Mouse (Mus musculus): ENCODE results near the gene Nr6a1. TPM values are rescaled to one million over a fixed set of nuclear protein-coding genes. Genes with fewer than 3 reads are reported as not detected.

The Nr6a1 gene
- polyA plus RNA-seq, 1 experiment from 2014 or later: 4.0 TPM

DNA sequence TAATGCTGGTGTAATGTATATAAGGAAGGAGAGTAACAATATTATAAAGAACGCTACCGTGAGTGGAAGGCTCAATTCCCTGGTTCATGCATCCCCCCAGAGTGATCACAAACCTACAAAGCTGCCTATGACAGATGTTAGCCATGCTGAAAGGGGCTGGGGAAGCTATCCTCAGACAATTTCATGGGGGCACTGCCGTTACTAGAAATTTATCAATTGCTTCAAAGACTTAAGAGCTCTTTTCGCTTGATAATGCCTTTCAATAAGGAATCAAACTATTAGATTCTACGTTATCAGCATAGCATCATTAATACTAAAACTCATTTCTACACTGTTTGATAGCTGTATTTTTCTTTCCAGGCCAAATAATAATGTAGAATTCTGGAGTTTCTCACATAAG, 144.1 kb downstream of the Nr6a1 start:
- Histone ChIP-seq H3K27ac (no peak overlapping the region), H3K4me3 (replicated peaks; ENCODE audit: low read length) (no peak overlapping the region), H3K9me3 (ENCODE audit: control insufficient read depth, low read length) (no peaks in the 10 kb centered on the region), H3K36me3 (replicated peaks; ENCODE audit: control insufficient read depth, insufficient read depth) (no peaks in the 10 kb centered on the region), H3K4me2 (replicated peaks) (no peak overlapping the region), H3K4me1 (replicated peaks; ENCODE audit: control insufficient read depth, insufficient read depth, low read length) (peaks cover 15% of the 10 kb centered on the region), H3K9ac (no peak overlapping the region), H3K27me3 (ENCODE audit: control insufficient read depth, insufficient read depth, low read length) (no peaks in the 10 kb centered on the region)
- WGBS: 21% methylated on average over 5 of the region's 5 CpGs
- DNase-seq (ENCODE audit: low spot score) (no peak), ATAC-seq (ENCODE audit: low FRiP score) (no peak)

DNA sequence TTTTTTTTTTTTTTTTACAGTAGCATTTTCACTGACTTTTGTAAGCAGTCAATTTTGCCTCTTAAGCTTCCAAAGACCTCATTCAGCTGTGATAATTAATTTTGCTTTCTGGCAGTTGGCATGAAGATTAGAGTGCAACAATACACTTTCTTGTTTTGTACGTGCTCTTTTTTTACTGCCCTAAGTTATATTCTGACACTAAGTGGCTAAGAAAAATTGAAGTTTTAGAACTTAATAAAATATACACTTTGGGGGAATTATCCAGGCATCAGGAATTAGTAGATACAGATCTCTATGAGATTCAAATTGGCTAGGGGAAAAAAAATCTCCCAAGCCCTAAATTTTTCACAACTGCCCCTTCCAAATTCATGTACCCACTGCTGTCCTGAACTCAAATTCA, 144.8 kb downstream of the Nr6a1 start:
- no peak overlapping the region for H3K9ac ChIP-seq
- H3K4me1 ChIP-seq (replicated peaks; ENCODE audit: control insufficient read depth, insufficient read depth, low read length): peaks cover 15% of the 10 kb centered on the region
- H3K27me3 ChIP-seq (ENCODE audit: control insufficient read depth, insufficient read depth, low read length): no peaks in the 10 kb centered on the region
- no peak overlapping the region for H3K27ac ChIP-seq
- DNase-seq (ENCODE audit: low spot score): no peak
- 9% methylated on average over 1 of the region's 1 CpGs for WGBS
- no peaks in the 10 kb centered on the region for H3K9me3 ChIP-seq (ENCODE audit: control insufficient read depth, low read length)
- H3K4me3 ChIP-seq (replicated peaks; ENCODE audit: low read length): no peak overlapping the region
- no peaks in the 10 kb centered on the region for H3K36me3 ChIP-seq (replicated peaks; ENCODE audit: control insufficient read depth, insufficient read depth)
- ATAC-seq (ENCODE audit: low FRiP score): no peak
- peak overlapping the region; percentile 27; the same call in 1 of the 2 replicates for H3K4me2 ChIP-seq (replicated peaks)

DNA sequence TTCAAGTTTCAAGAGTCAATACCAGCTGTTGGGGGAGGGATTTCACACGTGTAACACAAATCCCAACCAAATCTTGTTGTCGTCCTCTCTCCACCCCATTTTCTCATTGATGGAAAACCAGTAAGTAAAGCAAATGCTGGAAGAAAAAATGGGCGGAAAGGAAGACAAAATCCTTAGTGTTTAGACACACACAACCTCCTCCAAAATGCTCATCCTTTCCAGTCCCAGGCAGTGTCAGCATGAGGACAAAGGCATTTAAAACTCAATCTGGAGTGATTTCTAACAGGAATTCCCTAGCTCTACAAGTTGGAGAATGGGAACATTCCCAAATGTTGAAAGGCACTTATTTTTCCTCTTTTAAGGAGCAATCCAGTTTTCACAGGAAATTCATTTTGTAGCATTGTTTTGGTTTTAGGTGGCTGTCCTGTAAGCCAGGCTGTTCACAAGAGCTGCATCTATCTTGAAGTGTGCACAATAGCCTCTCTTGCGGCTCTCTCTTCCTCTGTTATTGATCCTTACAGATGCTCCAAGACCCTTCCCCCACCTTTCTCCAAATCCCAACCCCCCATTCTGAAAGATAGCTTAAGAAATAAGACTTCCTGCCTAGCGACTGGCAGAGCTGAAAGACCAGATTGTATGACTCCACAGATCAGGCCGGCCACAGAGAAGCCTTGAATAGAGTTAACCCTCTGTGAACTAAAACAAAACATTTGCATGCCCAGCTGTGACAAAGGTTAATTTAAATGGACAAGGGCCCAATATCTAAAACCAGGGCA, 145.4 kb downstream of the Nr6a1 start:
- Histone ChIP-seq H3K27me3 (ENCODE audit: control insufficient read depth, insufficient read depth, low read length) (no peaks in the 10 kb centered on the region), H3K27ac (peak overlapping the region; percentile 18; the same call in 1 of the 2 replicates), H3K9ac (no peak overlapping the region), H3K36me3 (replicated peaks; ENCODE audit: control insufficient read depth, insufficient read depth) (no peaks in the 10 kb centered on the region), H3K4me1 (replicated peaks; ENCODE audit: control insufficient read depth, insufficient read depth, low read length) (peaks cover 15% of the 10 kb centered on the region), H3K4me3 (replicated peaks; ENCODE audit: low read length) (no peak overlapping the region), H3K9me3 (ENCODE audit: control insufficient read depth, low read length) (no peaks in the 10 kb centered on the region), H3K4me2 (replicated peaks) (peak overlapping the region; percentile 27)
- DNase-seq (ENCODE audit: low spot score): no peak
- WGBS: 7% methylated on average over 6 of the region's 6 CpGs
- ATAC-seq (ENCODE audit: low FRiP score): peak; percentile 34; the same call in 1 of the 2 replicates

DNA sequence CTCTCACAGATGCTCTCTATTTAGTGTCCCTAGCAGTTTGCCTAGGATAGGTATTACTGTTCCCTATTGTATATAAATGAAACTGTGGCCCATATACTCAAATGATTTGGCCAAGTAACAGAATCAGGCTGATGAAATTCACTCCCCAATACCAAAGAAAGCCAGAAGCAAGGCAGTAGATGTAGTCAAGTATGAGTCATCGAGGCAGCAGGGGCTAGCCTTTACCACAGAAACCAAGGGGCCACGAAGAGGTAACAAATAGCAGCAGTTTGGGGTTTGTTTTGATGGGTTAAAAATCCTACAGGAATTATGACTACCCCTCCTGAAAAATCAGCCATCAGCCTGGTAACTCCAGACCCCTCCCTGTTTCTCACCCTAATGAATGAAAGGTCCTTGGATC, 147.5 kb downstream of the Nr6a1 start:
- H3K27ac ChIP-seq: no peak overlapping the region
- no peak overlapping the region for H3K9ac ChIP-seq
- 87% methylated on average over 2 of the region's 2 CpGs for WGBS
- ATAC-seq (ENCODE audit: low FRiP score) (no peak), DNase-seq (ENCODE audit: low spot score) (no peak)
- H3K9me3 ChIP-seq (ENCODE audit: control insufficient read depth, low read length): no peaks in the 10 kb centered on the region
- H3K4me2 ChIP-seq (replicated peaks): no peak overlapping the region
- no peaks in the 10 kb centered on the region for H3K36me3 ChIP-seq (replicated peaks; ENCODE audit: control insufficient read depth, insufficient read depth)
- H3K4me1 ChIP-seq (replicated peaks; ENCODE audit: control insufficient read depth, insufficient read depth, low read length): peaks cover 15% of the 10 kb centered on the region
- H3K27me3 ChIP-seq (ENCODE audit: control insufficient read depth, insufficient read depth, low read length): no peaks in the 10 kb centered on the region
- H3K4me3 ChIP-seq (replicated peaks; ENCODE audit: low read length): no peak overlapping the region

DNA sequence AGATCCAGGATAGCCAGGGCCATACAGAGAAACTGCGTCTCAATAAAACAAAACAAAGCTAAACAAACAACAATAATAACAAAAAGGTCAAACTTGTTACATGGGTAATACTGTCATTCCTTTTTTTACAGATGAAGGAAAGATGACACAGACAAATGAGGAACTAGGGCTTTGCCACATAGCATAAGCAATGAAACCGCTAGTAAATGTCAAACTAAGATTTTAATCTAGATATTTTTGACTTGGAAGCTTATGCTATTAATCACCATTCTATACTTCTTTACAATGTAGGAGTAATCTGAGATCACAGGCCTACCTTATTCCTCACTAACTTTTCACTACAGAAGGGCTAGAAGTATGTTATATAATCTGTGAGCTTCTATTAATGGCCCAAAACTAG, 150.2 kb downstream of the Nr6a1 start:
- Histone ChIP-seq H3K27ac (no peak overlapping the region), H3K27me3 (ENCODE audit: control insufficient read depth, insufficient read depth, low read length) (no peaks in the 10 kb centered on the region), H3K4me3 (replicated peaks; ENCODE audit: low read length) (no peak overlapping the region), H3K9me3 (ENCODE audit: control insufficient read depth, low read length) (no peaks in the 10 kb centered on the region), H3K9ac (no peak overlapping the region), H3K4me2 (replicated peaks) (no peak overlapping the region), H3K36me3 (replicated peaks; ENCODE audit: control insufficient read depth, insufficient read depth) (no peaks in the 10 kb centered on the region), H3K4me1 (replicated peaks; ENCODE audit: control insufficient read depth, insufficient read depth, low read length) (peaks cover 8% of the 10 kb centered on the region)
- no peak for DNase-seq (ENCODE audit: low spot score)
- no peak for ATAC-seq (ENCODE audit: low FRiP score)
- WGBS: 89% methylated on average over 2 of the region's 2 CpGs

DNA sequence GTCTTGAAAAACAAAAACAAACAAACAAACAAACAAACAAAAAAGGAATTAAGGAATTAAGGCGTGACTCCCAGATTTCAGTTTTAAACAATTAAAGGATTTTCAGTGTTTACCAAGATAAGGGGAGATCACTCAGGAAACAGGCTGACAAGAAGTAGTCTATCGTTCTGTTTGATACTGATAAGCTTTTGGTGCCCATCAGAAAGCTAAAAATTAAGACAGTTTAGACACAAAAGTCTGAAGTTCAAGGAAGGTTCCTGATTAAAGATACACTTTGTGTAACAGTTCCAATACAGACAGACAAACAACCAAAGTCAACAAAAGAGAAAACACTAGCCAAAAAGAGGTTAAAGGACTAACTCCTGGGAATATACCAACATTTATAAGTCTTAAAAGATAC, 152.6 kb downstream of the Nr6a1 start:
- no peaks in the 10 kb centered on the region for H3K4me1 ChIP-seq (replicated peaks; ENCODE audit: control insufficient read depth, insufficient read depth, low read length)
- H3K9ac ChIP-seq: no peak overlapping the region
- H3K9me3 ChIP-seq (ENCODE audit: control insufficient read depth, low read length): no peaks in the 10 kb centered on the region
- H3K27ac ChIP-seq: no peak overlapping the region
- H3K4me3 ChIP-seq (replicated peaks; ENCODE audit: low read length): no peak overlapping the region
- ATAC-seq (ENCODE audit: low FRiP score) (no peak), DNase-seq (ENCODE audit: low spot score) (no peak)
- 93% methylated on average over 2 of the region's 2 CpGs for WGBS
- H3K4me2 ChIP-seq (replicated peaks): no peak overlapping the region
- H3K27me3 ChIP-seq (ENCODE audit: control insufficient read depth, insufficient read depth, low read length): no peaks in the 10 kb centered on the region
- no peaks in the 10 kb centered on the region for H3K36me3 ChIP-seq (replicated peaks; ENCODE audit: control insufficient read depth, insufficient read depth)

DNA sequence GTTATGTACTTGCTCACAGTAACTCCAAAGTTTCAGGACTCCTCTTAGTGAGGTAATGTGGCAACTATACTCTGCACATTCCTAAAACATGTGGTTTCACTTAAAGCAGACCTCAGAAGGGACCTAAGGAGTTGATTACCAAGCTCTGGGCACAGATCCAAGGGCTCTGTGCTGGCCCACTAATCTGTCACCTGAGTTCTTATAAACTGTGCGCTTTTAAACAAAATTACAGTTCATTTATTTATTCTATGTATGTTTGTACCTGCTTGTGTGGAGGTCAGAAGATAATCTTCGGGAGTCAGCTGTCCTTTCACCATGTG, 156.1 kb downstream of the Nr6a1 start:
- H3K4me3 ChIP-seq (replicated peaks; ENCODE audit: low read length): no peak overlapping the region
- WGBS: 87% methylated on average over 2 of the region's 2 CpGs
- H3K36me3 ChIP-seq (replicated peaks; ENCODE audit: control insufficient read depth, insufficient read depth): no peaks in the 10 kb centered on the region
- no peaks in the 10 kb centered on the region for H3K9me3 ChIP-seq (ENCODE audit: control insufficient read depth, low read length)
- H3K4me2 ChIP-seq (replicated peaks): no peak overlapping the region
- no peak overlapping the region for H3K27ac ChIP-seq
- H3K4me1 ChIP-seq (replicated peaks; ENCODE audit: control insufficient read depth, insufficient read depth, low read length): no peaks in the 10 kb centered on the region
- DNase-seq (ENCODE audit: low spot score) (no peak), ATAC-seq (ENCODE audit: low FRiP score) (no peak)
- no peak overlapping the region for H3K9ac ChIP-seq
- H3K27me3 ChIP-seq (ENCODE audit: control insufficient read depth, insufficient read depth, low read length): no peaks in the 10 kb centered on the region

DNA sequence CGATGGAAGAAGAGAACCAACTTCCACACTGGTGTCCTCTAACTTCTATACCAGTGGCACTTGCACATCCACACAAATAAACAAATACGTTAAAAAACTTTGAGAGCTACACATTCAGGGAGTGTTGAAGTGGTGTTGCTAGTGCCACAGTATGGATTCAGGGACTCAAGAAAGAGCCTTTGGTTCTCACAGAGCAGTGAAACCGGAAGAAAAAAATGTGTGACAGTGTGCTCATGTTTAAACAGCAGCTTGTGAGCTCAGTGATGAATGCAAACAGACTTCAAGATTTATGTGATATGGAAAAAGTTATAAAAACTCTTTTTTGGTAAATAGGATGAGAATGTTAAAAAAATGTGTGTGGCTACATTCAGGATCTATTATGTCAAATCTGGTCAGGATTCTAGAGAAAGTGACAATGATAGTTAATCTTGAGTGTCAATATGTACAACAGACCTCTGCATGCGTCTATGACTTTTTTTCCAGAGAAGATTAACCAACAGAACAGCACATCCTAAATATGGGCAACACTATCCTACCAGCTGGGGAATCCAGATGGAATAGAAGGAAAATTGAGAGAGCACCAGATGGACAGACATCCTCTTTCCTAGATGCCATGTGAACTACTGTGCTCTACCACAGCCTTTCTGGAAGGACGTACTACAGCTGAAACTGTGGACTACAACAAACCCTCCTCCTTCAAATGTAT, 156.6 kb downstream of the Nr6a1 start:
- 87% methylated on average over 5 of the region's 5 CpGs for WGBS
- Histone ChIP-seq H3K4me3 (replicated peaks; ENCODE audit: low read length) (no peak overlapping the region), H3K4me2 (replicated peaks) (no peak overlapping the region), H3K4me1 (replicated peaks; ENCODE audit: control insufficient read depth, insufficient read depth, low read length) (no peaks in the 10 kb centered on the region), H3K9ac (no peak overlapping the region), H3K9me3 (ENCODE audit: control insufficient read depth, low read length) (no peaks in the 10 kb centered on the region), H3K27me3 (ENCODE audit: control insufficient read depth, insufficient read depth, low read length) (no peaks in the 10 kb centered on the region), H3K36me3 (replicated peaks; ENCODE audit: control insufficient read depth, insufficient read depth) (no peaks in the 10 kb centered on the region), H3K27ac (no peak overlapping the region)
- DNase-seq (ENCODE audit: low spot score): no peak
- no peak for ATAC-seq (ENCODE audit: low FRiP score)

DNA sequence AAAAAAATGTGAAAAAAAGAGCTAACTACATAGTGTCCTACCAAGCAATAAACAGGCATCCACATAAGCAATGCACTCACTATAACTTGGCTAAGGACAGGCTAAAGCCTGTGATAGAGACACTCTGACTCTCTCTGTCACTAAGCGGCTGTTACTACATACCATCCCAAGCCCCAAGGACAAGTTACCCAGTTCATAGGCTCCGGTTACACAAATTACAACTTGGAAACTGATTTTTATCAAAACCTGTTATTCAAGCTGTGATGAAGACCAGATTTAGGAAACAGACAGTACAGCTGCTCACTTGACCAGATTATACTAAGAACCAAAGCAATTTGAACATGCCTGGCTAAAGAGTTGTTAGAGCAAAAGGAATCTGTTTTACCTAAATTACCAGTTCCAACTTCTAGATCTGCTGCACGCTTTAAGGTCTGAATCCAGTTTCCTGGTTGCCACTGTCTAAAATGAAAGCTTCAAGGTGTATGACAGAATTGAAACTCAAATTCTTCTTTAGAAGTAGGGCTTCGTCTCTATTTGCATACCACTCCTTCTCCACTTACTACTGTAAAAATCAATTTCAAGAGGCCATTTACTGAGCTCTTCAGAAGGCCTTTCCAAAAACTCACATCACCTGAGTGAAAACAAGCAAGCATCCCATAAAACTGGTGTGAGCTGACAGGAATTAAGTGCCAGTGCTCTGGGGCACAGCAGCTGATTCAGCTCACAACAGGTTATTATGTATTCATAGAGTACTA, 160.1 kb downstream of the Nr6a1 start:
- no peaks in the 10 kb centered on the region for H3K4me1 ChIP-seq (replicated peaks; ENCODE audit: control insufficient read depth, insufficient read depth, low read length)
- no peaks in the 10 kb centered on the region for H3K9me3 ChIP-seq (ENCODE audit: control insufficient read depth, low read length)
- no peaks in the 10 kb centered on the region for H3K36me3 ChIP-seq (replicated peaks; ENCODE audit: control insufficient read depth, insufficient read depth)
- no peaks in the 10 kb centered on the region for H3K27me3 ChIP-seq (ENCODE audit: control insufficient read depth, insufficient read depth, low read length)
- no peak overlapping the region for H3K9ac ChIP-seq
- WGBS: 92% methylated on average over 4 of the region's 4 CpGs
- no peak for DNase-seq (ENCODE audit: low spot score)
- no peak overlapping the region for H3K4me3 ChIP-seq (replicated peaks; ENCODE audit: low read length)
- no peak for ATAC-seq (ENCODE audit: low FRiP score)
- no peak overlapping the region for H3K4me2 ChIP-seq (replicated peaks)
- H3K27ac ChIP-seq: no peak overlapping the region

Data from hindbrain, embryonic 14.5 days (tissue).